Mouse (Mus musculus): ENCODE measurements around the gene Atp2a3. TPM values are rescaled to one million over a fixed set of nuclear protein-coding genes. Genes with fewer than 3 reads are reported as not detected.

The Atp2a3 gene
- polyA plus RNA-seq, 2 experiments, result 2.3 to 2.6 TPM

DNA sequence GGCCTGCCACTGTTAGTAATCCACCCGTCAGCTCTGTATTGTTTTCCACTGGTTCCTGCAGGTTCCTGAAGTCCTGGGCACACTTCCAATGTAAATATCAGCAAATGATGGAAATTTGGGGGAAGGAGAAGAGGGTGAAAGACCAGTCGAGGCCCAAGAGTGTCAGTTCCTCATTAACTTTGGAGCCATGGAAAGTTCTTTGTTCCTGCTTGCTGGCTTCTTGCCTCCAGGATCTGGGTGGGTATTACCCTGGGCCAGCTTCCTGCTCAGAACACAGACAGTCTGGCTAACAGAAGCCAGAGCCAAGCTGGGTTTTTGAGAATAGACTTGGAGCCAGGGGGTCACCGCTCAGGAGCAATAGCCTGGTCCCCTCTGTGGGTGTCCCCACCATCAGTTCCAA, 8.7 kb upstream of the Atp2a3 start:
- Histone ChIP-seq H3K4me1 (ENCODE audit: control insufficient read depth, insufficient read depth, low read length) (peaks cover 6% of the 10 kb centered on the region), H3K4me3 (replicated peaks; ENCODE audit: low read length) (no peak overlapping the region), H3K9ac (ENCODE audit: low read depth, low read length, severe bottlenecking) (no peak overlapping the region), H3K4me2 (replicated peaks; ENCODE audit: low read depth, low read length, severe bottlenecking) (no peak overlapping the region), H3K9me3 (ENCODE audit: control insufficient read depth, low read length) (no peaks in the 10 kb centered on the region), H3K27ac (replicated peaks; ENCODE audit: low read depth, low read length) (0 out of 2 replicates have a peak overlapping the region, but pooled peaks have one; percentile 10), H3K36me3 (ENCODE audit: control insufficient read depth, insufficient read depth, low read length) (no peaks in the 10 kb centered on the region), H3K27me3 (ENCODE audit: control insufficient read depth, insufficient read depth, low read length) (no peaks in the 10 kb centered on the region)
- ATAC-seq (ENCODE audit: low FRiP score, low read depth) (no peak), DNase-seq (ENCODE audit: low spot score) (peak; percentile 49)
- 40% methylated on average over 3 of the region's 3 CpGs for WGBS
- no peak for TF ChIP-seq POLR2A (IDR thresholded peaks at IDR 0.05; ENCODE audit: borderline replicate concordance, extremely low read depth, insufficient read depth, insufficient read length)

GRCm38 (mm10) chr11:72952697-72953096, 8.3 kb upstream of the Atp2a3 start:
- DNase-seq (ENCODE audit: low spot score) (no peak), ATAC-seq (ENCODE audit: low FRiP score, low read depth) (no peak)
- no peak overlapping the region for H3K9ac ChIP-seq (ENCODE audit: low read depth, low read length, severe bottlenecking)
- no peaks in the 10 kb centered on the region for H3K27me3 ChIP-seq (ENCODE audit: control insufficient read depth, insufficient read depth, low read length)
- no peak overlapping the region for H3K4me2 ChIP-seq (replicated peaks; ENCODE audit: low read depth, low read length, severe bottlenecking)
- WGBS, result 76% methylated on average over 6 of the region's 6 CpGs
- no peaks in the 10 kb centered on the region for H3K36me3 ChIP-seq (ENCODE audit: control insufficient read depth, insufficient read depth, low read length)
- no peak for TF ChIP-seq POLR2A (IDR thresholded peaks at IDR 0.05; ENCODE audit: borderline replicate concordance, extremely low read depth, insufficient read depth, insufficient read length)
- H3K27ac ChIP-seq (replicated peaks; ENCODE audit: low read depth, low read length), result 0 out of 2 replicates have a peak overlapping the region, but pooled peaks have one; percentile 10
- H3K4me3 ChIP-seq (replicated peaks; ENCODE audit: low read length), result no peak overlapping the region
- H3K4me1 ChIP-seq (ENCODE audit: control insufficient read depth, insufficient read depth, low read length), result 0 out of 2 replicates have a peak, but pooled peaks cover 4% of the 10 kb centered on the region
- H3K9me3 ChIP-seq (ENCODE audit: control insufficient read depth, low read length), result no peaks in the 10 kb centered on the region

DNA sequence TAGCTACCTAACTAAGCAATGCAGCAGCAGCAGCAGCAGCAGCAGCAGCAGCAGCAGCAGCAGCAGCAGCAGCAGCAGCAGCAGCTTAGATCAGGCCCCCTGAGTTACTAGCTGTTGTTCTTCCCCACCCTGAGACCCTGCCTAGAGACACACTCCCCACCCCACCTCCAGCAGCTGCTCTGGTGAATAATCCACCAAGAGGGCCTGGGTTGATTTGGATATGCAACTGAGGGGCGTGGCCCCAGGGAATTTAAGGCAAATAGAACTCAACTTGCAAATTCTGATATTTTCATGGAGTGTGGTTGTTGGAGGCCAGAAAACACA, 7.9 kb upstream of the Atp2a3 start:
- WGBS, result 64% methylated on average over 1 of the region's 1 CpGs
- ATAC-seq (ENCODE audit: low FRiP score, low read depth) (no peak), DNase-seq (ENCODE audit: low spot score) (no peak)
- H3K9me3 ChIP-seq (ENCODE audit: control insufficient read depth, low read length), result no peaks in the 10 kb centered on the region
- H3K4me2 ChIP-seq (replicated peaks; ENCODE audit: low read depth, low read length, severe bottlenecking), result no peak overlapping the region
- no peak for TF ChIP-seq POLR2A (IDR thresholded peaks at IDR 0.05; ENCODE audit: borderline replicate concordance, extremely low read depth, insufficient read depth, insufficient read length)
- H3K4me1 ChIP-seq (ENCODE audit: control insufficient read depth, insufficient read depth, low read length), result 0 out of 2 replicates have a peak, but pooled peaks cover 4% of the 10 kb centered on the region
- no peak overlapping the region for H3K9ac ChIP-seq (ENCODE audit: low read depth, low read length, severe bottlenecking)
- H3K27me3 ChIP-seq (ENCODE audit: control insufficient read depth, insufficient read depth, low read length), result no peaks in the 10 kb centered on the region
- H3K27ac ChIP-seq (replicated peaks; ENCODE audit: low read depth, low read length), result no peak overlapping the region
- H3K36me3 ChIP-seq (ENCODE audit: control insufficient read depth, insufficient read depth, low read length), result no peaks in the 10 kb centered on the region
- H3K4me3 ChIP-seq (replicated peaks; ENCODE audit: low read length), result no peak overlapping the region

DNA sequence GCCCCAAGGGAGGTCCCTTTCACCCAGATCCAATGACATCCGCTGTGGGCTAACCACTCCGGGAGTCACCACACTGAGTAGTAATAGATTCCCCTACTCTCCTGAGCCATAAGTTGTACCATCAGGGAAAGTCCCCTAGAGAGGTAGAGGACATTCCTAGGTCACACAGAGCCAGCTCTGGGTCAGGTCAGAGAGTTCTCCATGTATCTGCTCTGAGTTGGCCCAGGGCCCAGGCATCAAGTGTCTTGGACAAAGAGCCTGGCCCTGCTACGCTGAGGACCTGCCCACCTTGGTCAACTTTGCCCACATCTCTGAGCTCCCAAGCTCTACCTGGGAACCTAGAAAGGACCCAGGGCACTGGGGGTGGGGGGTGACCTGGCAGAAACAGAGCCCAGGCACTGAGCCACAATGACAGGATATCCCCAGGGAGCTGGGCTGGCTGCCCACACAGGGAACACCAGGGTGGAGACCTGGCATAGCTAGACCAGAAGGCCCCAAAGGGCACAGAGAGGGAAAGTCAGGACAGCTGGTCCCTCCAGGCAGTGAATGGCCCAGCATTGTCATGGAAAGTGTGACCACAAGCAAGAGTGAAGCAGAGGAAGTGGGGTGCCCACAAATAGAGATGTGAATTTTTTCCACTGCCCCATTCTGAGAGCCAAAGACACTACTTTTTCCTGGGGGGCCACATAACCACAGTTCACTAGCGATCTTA, 7.4 kb upstream of the Atp2a3 start:
- ATAC-seq (ENCODE audit: low FRiP score, low read depth), result no peak
- Histone ChIP-seq H3K4me2 (replicated peaks; ENCODE audit: low read depth, low read length, severe bottlenecking) (no peak overlapping the region), H3K4me3 (replicated peaks; ENCODE audit: low read length) (no peak overlapping the region), H3K27me3 (ENCODE audit: control insufficient read depth, insufficient read depth, low read length) (no peaks in the 10 kb centered on the region), H3K9ac (ENCODE audit: low read depth, low read length, severe bottlenecking) (no peak overlapping the region), H3K9me3 (ENCODE audit: control insufficient read depth, low read length) (no peaks in the 10 kb centered on the region), H3K4me1 (ENCODE audit: control insufficient read depth, insufficient read depth, low read length) (0 out of 2 replicates have a peak, but pooled peaks cover 4% of the 10 kb centered on the region), H3K36me3 (ENCODE audit: control insufficient read depth, insufficient read depth, low read length) (no peaks in the 10 kb centered on the region), H3K27ac (replicated peaks; ENCODE audit: low read depth, low read length) (no peak overlapping the region)
- no peak for TF ChIP-seq POLR2A (IDR thresholded peaks at IDR 0.05; ENCODE audit: borderline replicate concordance, extremely low read depth, insufficient read depth, insufficient read length)
- DNase-seq (ENCODE audit: low spot score), result no peak
- WGBS, result 89% methylated on average over 4 of the region's 4 CpGs

GRCm38 (mm10) chr11:72954216-72954615, 6.8 kb upstream of the Atp2a3 start:
- Histone ChIP-seq H3K9me3 (ENCODE audit: control insufficient read depth, low read length) (no peaks in the 10 kb centered on the region), H3K4me2 (replicated peaks; ENCODE audit: low read depth, low read length, severe bottlenecking) (no peak overlapping the region), H3K27me3 (ENCODE audit: control insufficient read depth, insufficient read depth, low read length) (peaks cover 4% of the 10 kb centered on the region), H3K27ac (replicated peaks; ENCODE audit: low read depth, low read length) (no peak overlapping the region), H3K9ac (ENCODE audit: low read depth, low read length, severe bottlenecking) (no peak overlapping the region), H3K4me1 (ENCODE audit: control insufficient read depth, insufficient read depth, low read length) (0 out of 2 replicates have a peak, but pooled peaks cover 4% of the 10 kb centered on the region), H3K36me3 (ENCODE audit: control insufficient read depth, insufficient read depth, low read length) (no peaks in the 10 kb centered on the region), H3K4me3 (replicated peaks; ENCODE audit: low read length) (no peak overlapping the region)
- DNase-seq (ENCODE audit: low spot score), result no peak
- no peak for TF ChIP-seq POLR2A (IDR thresholded peaks at IDR 0.05; ENCODE audit: borderline replicate concordance, extremely low read depth, insufficient read depth, insufficient read length)
- 83% methylated on average over 4 of the region's 4 CpGs for WGBS
- ATAC-seq (ENCODE audit: low FRiP score, low read depth), result no peak
